Mouse (Mus musculus) olfactory bulb, adult 2 months (tissue): ENCODE results near the gene Mettl16.

ENCODE experiments used
- CTCF ChIP-seq: fragments of 200-500 bp; IDR thresholded peaks from 2 replicates; pipeline ENCODE4 v1.5.1; 2012; ENCODE audit warnings: low read depth, mild to moderate bottlenecking, low read length, moderate library complexity; ENCODE audit not compliant: insufficient read depth
- POLR2A ChIP-seq: fragments of 200-500 bp; IDR thresholded peaks from 2 replicates; pipeline ENCODE4 v1.6.1; 2012; ENCODE audit warnings: mild to moderate bottlenecking, low read depth, low read length, moderate library complexity; ENCODE audit not compliant: insufficient read depth

DNA sequence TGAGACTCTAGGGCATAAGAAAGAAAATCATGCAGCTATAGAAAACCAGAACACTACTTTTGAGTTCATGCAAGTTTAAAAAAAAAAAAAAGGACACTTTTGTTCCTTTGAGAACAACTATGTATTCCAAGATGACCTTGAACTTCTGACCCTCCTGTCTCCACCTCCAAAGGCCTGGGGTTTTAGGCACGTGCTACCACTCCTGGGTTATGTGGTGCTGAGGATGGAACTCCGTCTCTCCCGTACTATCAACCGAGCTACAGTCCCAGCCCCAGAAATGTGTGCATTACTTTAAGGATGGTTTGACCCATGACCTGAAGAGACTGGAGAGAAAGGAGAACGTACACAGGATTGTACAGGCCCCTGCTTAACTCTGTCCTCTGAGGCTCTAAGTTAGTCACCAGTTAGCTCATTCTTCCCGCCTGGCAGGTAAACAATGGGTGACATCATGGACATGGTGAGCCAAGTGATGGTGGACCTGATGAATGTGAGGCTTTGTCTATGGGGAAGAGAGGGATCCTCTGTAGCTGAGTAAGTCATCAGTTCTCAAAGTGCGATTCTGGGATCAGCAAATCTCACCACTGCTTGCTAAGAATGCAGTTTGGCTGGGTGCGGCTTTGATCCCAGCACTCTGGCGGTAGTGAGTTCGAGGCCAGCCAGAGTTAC is 6.5 kb upstream of the Mettl16 start:
- TF ChIP-seq POLR2A (no peak), CTCF (no peak)
